Mouse (Mus musculus) heart, embryonic 15.5 days (tissue): ENCODE results near the gene Prr3. TPM values are rescaled to one million over a fixed set of nuclear protein-coding genes. Genes with fewer than 3 reads are reported as not detected.
A peak's percentile ranks its signal among the peaks of the same experiment; 100 is the strongest.

Experiments
- ATAC-seq: fragments of 200-750 bp; cut with Nextera tagmentation; replicated peaks from 2 replicates; pipeline ENCODE4 v1.8.0; 2017; ENCODE audit warnings: low read depth, moderate TSS enrichment; ENCODE audit not compliant: insufficient number of reproducible peaks, insufficient read depth, low FRiP score
- H3K27ac ChIP-seq: fragments of 300-500 bp; sonication (generic); 2 replicates; pipeline ENCODE4 v1.5.1; 2015; ENCODE audit warnings: mild to moderate bottlenecking, inconsistent platforms
- H3K27me3 ChIP-seq: fragments of 300-500 bp; sonication (generic); 2 replicates; pipeline ENCODE4 v1.6.1; 2015; ENCODE audit warnings: inconsistent platforms
- H3K36me3 ChIP-seq: fragments of 300-500 bp; sonication (generic); 2 replicates; pipeline ENCODE4 v1.6.1; 2015; ENCODE audit warnings: mild to moderate bottlenecking, inconsistent platforms
- H3K4me1 ChIP-seq: fragments of 300-500 bp; sonication (generic); replicated peaks from 2 replicates; pipeline ENCODE4 v1.6.1; 2015; ENCODE audit warnings: inconsistent platforms
- H3K4me2 ChIP-seq: fragments of 300-500 bp; sonication (generic); 2 replicates; pipeline ENCODE4 v1.6.1; 2015; ENCODE audit warnings: inconsistent platforms, mild to moderate bottlenecking, moderate library complexity
- H3K4me3 ChIP-seq: fragments of 300-500 bp; sonication (generic); 2 replicates; pipeline ENCODE4 v1.5.1; 2015; ENCODE audit warnings: mild to moderate bottlenecking, inconsistent platforms
- H3K9ac ChIP-seq: fragments of 300-500 bp; sonication (generic); 2 replicates; pipeline ENCODE4 v1.6.1; 2015; ENCODE audit warnings: mild to moderate bottlenecking, inconsistent platforms
- H3K9me3 ChIP-seq: fragments of 300-500 bp; sonication (generic); replicated peaks from 2 replicates; pipeline ENCODE4 v1.6.1; 2016; ENCODE audit warnings: inconsistent platforms
- WGBS: fragments of 180-500 bp; shearing (Covaris S2); methylation state at CpG from one replicate; pipeline ENCODE4 v1.1.7; 2015; ENCODE audit warnings: mixed read lengths; 5-methylcytosine and 5-hydroxymethylcytosine counted together
- microRNA counts: library from miRNA; unstranded; fragments of <30 nt; microRNA quantifications from one replicate; lab custom pipeline; 2016
- microRNA-seq: library from miRNA; unstranded; fragments of <30 nt; microRNA quantifications from one replicate; pipeline ENCODE4, GENCODE M21; 2016
- polyA plus RNA-seq: library from polyadenylated mRNA; unstranded; fragments of >200 nt; fragmentation: Nextera tagmentation; extraction: Ambion mirVana; gene quantifications from 2 replicates; pipeline ENCODE4 v1.2.1, GENCODE M21; 2015

Prr3 gene
- polyA plus RNA-seq, 1 experiment from 2014 or later = 13.7 TPM

- Histone ChIP-seq H3K4me3 (no peak overlapping the region), H3K4me2 (no peak overlapping the region), H3K4me1 (no peaks in the 10 kb centered on the region), H3K27me3 (no peaks in the 10 kb centered on the region), H3K9me3 (no peaks in the 10 kb centered on the region), H3K36me3 (peaks cover 38% of the 10 kb centered on the region), H3K27ac (no peak overlapping the region), H3K9ac (no peak overlapping the region)
- WGBS = 87% methylated on average over 4 of the region's 4 CpGs
- no peak for ATAC-seq
Observed at GRCm38 (mm10) chr17:35932608-35933007, 47.4 kb downstream of the Prr3 start.

- no peaks in the 10 kb centered on the region for H3K27me3 ChIP-seq
Observed at GRCm38 (mm10) chr17:35930627-35931026, 49.4 kb downstream of the Prr3 start.

GRCm38 (mm10) chr17:35929534-35929933 lies 50.5 kb downstream of the Prr3 start:
- ATAC-seq = no peak
- no peaks in the 10 kb centered on the region for H3K27me3 ChIP-seq
- H3K4me1 ChIP-seq = no peaks in the 10 kb centered on the region
- H3K4me2 ChIP-seq = no peak overlapping the region
- no peak overlapping the region for H3K9ac ChIP-seq
- no peak overlapping the region for H3K4me3 ChIP-seq
- WGBS = 91% methylated on average over 2 of the region's 2 CpGs
- H3K27ac ChIP-seq = no peak overlapping the region
- H3K9me3 ChIP-seq = no peaks in the 10 kb centered on the region
- peaks cover 66% of the 10 kb centered on the region for H3K36me3 ChIP-seq

More at GRCm38 (mm10) chr17:35930627-35931026, 49.4 kb downstream of the Prr3 start:
- ATAC-seq = no peak
- Histone ChIP-seq H3K9me3 (no peaks in the 10 kb centered on the region), H3K9ac (no peak overlapping the region), H3K36me3 (peaks cover 55% of the 10 kb centered on the region), H3K27ac (no peak overlapping the region), H3K4me1 (no peaks in the 10 kb centered on the region), H3K4me3 (no peak overlapping the region), H3K4me2 (no peak overlapping the region)
- 95% methylated on average over 12 of the region's 12 CpGs for WGBS

- Histone ChIP-seq H3K4me2 (no peak overlapping the region), H3K9me3 (no peaks in the 10 kb centered on the region), H3K27ac (no peak overlapping the region), H3K4me3 (no peak overlapping the region), H3K4me1 (peaks cover 3% of the 10 kb centered on the region), H3K9ac (no peak overlapping the region), H3K36me3 (peaks cover 72% of the 10 kb centered on the region), H3K27me3 (no peaks in the 10 kb centered on the region)
- 9% methylated on average over 1 of the region's 1 CpGs for WGBS
- ATAC-seq = no peak
Observed at GRCm38 (mm10) chr17:35927471-35927870, 52.6 kb downstream of the Prr3 start.

- H3K36me3 ChIP-seq = peaks cover 43% of the 10 kb centered on the region
- no peak for ATAC-seq
- WGBS = 75% methylated on average over 4 of the region's 4 CpGs
Observed at GRCm38 (mm10) chr17:35923281-35923680, 56.8 kb downstream of the Prr3 start.

GRCm38 (mm10) chr17:35922566-35922965 lies 57.5 kb downstream of the Prr3 start:
- Histone ChIP-seq H3K9ac (no peak overlapping the region), H3K27ac (no peak overlapping the region), H3K9me3 (no peaks in the 10 kb centered on the region), H3K4me1 (peaks cover 34% of the 10 kb centered on the region), H3K4me3 (no peak overlapping the region), H3K36me3 (peaks cover 36% of the 10 kb centered on the region), H3K27me3 (no peaks in the 10 kb centered on the region), H3K4me2 (no peak overlapping the region)
- ATAC-seq = no peak
- 81% methylated on average over 3 of the region's 3 CpGs for WGBS

More at GRCm38 (mm10) chr17:35923281-35923680, 56.8 kb downstream of the Prr3 start:
- H3K9me3 ChIP-seq = no peaks in the 10 kb centered on the region
- H3K4me1 ChIP-seq = peaks cover 34% of the 10 kb centered on the region
- H3K4me3 ChIP-seq = no peak overlapping the region
- H3K27ac ChIP-seq = no peak overlapping the region
- no peaks in the 10 kb centered on the region for H3K27me3 ChIP-seq
- no peak overlapping the region for H3K9ac ChIP-seq
- no peak overlapping the region for H3K4me2 ChIP-seq

MicroRNAs encoded within 50 kb of the gene (microRNA counts, 519-probe panel; counts per million panel counts)
- 1,950 counts per million, percentile 20 among the panel's probes with 10 or more counts for microRNA mmu-miR-877 (lab: Ali Mortazavi, UCI)

Small RNAs within 50 kb of the gene (microRNA-seq; reads per million reads assigned to microRNA genes)
- 52.7 reads per million, percentile 43 among the genes with 10 or more reads in this experiment for gene Mir877

Other genes starting within 250 kb of the Prr3 start
- 49.7 and 56.5 TPM in 2 replicates for gene Ier3, start 158.6 kb downstream of the Prr3 start, polyA plus RNA-seq
- 103 and 109 TPM in 2 replicates for gene Flot1, start 157.0 kb downstream of the Prr3 start, polyA plus RNA-seq
- gene Tubb5, start 141.9 kb downstream of the Prr3 start, polyA plus RNA-seq = 567 and 662 TPM in 2 replicates
- 12.6 and 17.0 TPM in 2 replicates for gene Mdc1, start 138.7 kb downstream of the Prr3 start, polyA plus RNA-seq
- 38.7 and 46.2 TPM in 2 replicates for gene Nrm, start 118.9 kb downstream of the Prr3 start, polyA plus RNA-seq
- 17.9 and 21.4 TPM in 2 replicates for gene Ppp1r18, start 114.6 kb downstream of the Prr3 start, polyA plus RNA-seq
- 19.7 and 31.1 TPM in 2 replicates for gene Dhx16, start 100.4 kb downstream of the Prr3 start, polyA plus RNA-seq
- 23.9 and 27.6 TPM in 2 replicates for gene 2310061I04Rik, start 82.8 kb downstream of the Prr3 start, polyA plus RNA-seq
- gene Atat1, start 70.2 kb downstream of the Prr3 start, polyA plus RNA-seq = 38.7 and 50.7 TPM in 2 replicates
- gene Mrps18b, start 63.8 kb downstream of the Prr3 start, polyA plus RNA-seq = 64.2 and 69.2 TPM in 2 replicates
- gene Ppp1r10, start 63.8 kb downstream of the Prr3 start, polyA plus RNA-seq = 26.5 and 28.1 TPM in 2 replicates
- gene Abcf1, start 10.5 kb downstream of the Prr3 start, polyA plus RNA-seq = 57.8 and 71.3 TPM in 2 replicates
- 31.4 and 37.8 TPM in 2 replicates for gene Gnl1, start 385 bp downstream of the Prr3 start, polyA plus RNA-seq
- 1.3 and 2.7 TPM in 2 replicates for gene H2-T24, start 40.3 kb upstream of the Prr3 start, polyA plus RNA-seq
- gene H2-T23, start 52.6 kb upstream of the Prr3 start, polyA plus RNA-seq = 4.7 and 11.6 TPM in 2 replicates
- gene H2-T22, start 62.5 kb upstream of the Prr3 start, polyA plus RNA-seq = 7.0 and 12.0 TPM in 2 replicates
- not detected in 2 replicates for gene Gm6034, start 62.7 kb upstream of the Prr3 start, polyA plus RNA-seq
- gene Gm11127, start 78.1 kb upstream of the Prr3 start, polyA plus RNA-seq = 0.13 TPM in 1 of 2 replicates, not detected in the other
- not detected in 2 replicates for gene Gm19684, start 141.4 kb upstream of the Prr3 start, polyA plus RNA-seq
- not detected in 2 replicates for gene Gm7030, start 149.2 kb upstream of the Prr3 start, polyA plus RNA-seq
- gene Gm8909, start 188.3 kb upstream of the Prr3 start, polyA plus RNA-seq = 0.84 and 1.8 TPM in 2 replicates
- gene H2-T3, start 210.1 kb upstream of the Prr3 start, polyA plus RNA-seq = 0.36 TPM in 1 of 2 replicates, not detected in the other